Mouse (Mus musculus): ENCODE data around the gene Dlg5. TPM values are rescaled to one million over a fixed set of nuclear protein-coding genes. Genes with fewer than 3 reads are reported as not detected.

Dlg5 gene
- polyA plus RNA-seq, 2 experiments, result 42.6 to 83.5 TPM

DNA sequence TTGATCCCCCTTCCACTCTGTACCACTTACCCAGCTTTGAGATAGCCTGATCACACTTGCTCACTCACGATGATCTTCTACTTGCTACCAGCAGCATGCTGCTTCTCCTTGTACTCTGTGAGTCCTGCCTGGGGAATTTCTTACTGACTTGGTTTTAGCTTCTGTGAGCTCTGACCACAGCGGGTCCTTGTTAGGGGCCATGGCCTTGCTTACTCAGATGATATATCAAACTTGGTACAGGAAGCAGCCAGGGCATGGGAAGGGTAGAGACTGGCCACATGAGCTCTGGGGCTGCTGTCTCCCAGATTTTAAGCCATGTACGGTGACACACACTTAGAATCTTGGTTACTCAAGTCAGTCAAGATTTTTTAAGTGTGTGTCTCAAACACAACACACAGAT, 156.5 kb downstream of the Dlg5 start:
- no peak overlapping the region for H3K4me3 ChIP-seq (replicated peaks; ENCODE audit: low read length)
- H3K9me3 ChIP-seq (ENCODE audit: control insufficient read depth, low read length), result no peaks in the 10 kb centered on the region
- no peaks in the 10 kb centered on the region for H3K36me3 ChIP-seq (ENCODE audit: control insufficient read depth, insufficient read depth, low read length)
- no peak overlapping the region for H3K4me2 ChIP-seq (replicated peaks; ENCODE audit: low read depth, low read length, severe bottlenecking)
- ATAC-seq (ENCODE audit: low FRiP score, low read depth) (no peak), DNase-seq (ENCODE audit: low spot score) (no peak)
- no peak for TF ChIP-seq POLR2A (IDR thresholded peaks at IDR 0.05; ENCODE audit: borderline replicate concordance, extremely low read depth, insufficient read depth, insufficient read length)
- H3K27ac ChIP-seq (replicated peaks; ENCODE audit: low read depth, low read length), result no peak overlapping the region
- H3K9ac ChIP-seq (ENCODE audit: low read depth, low read length, severe bottlenecking), result no peak overlapping the region
- WGBS, result 85% methylated on average over 3 of the region's 3 CpGs
- H3K4me1 ChIP-seq (ENCODE audit: control insufficient read depth, insufficient read depth, low read length), result no peaks in the 10 kb centered on the region
- H3K27me3 ChIP-seq (ENCODE audit: control insufficient read depth, insufficient read depth, low read length), result no peaks in the 10 kb centered on the region

DNA sequence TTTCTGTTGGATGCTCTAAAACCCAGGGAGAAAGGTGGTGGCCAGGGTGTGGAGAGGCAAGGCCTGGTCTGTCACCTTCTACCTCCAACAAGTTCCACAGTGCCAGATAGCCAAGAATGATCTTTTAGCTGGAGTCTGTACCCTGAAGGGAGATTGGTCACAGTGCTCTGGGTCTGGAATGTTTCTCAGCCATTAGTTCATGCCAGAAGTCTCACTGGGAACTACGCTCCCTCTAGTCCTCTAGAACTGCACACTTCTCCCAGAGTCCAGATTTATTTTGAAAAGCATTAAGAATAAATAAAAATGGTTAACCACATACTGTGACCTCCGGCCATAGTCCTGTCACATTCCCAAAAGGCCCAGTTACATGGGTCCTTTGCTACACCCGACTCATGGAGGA, 158.3 kb downstream of the Dlg5 start:
- no peak overlapping the region for H3K27ac ChIP-seq (replicated peaks; ENCODE audit: low read depth, low read length)
- H3K4me1 ChIP-seq (ENCODE audit: control insufficient read depth, insufficient read depth, low read length), result no peaks in the 10 kb centered on the region
- H3K9ac ChIP-seq (ENCODE audit: low read depth, low read length, severe bottlenecking), result no peak overlapping the region
- no peaks in the 10 kb centered on the region for H3K9me3 ChIP-seq (ENCODE audit: control insufficient read depth, low read length)
- no peaks in the 10 kb centered on the region for H3K27me3 ChIP-seq (ENCODE audit: control insufficient read depth, insufficient read depth, low read length)
- no peak for TF ChIP-seq POLR2A (IDR thresholded peaks at IDR 0.05; ENCODE audit: borderline replicate concordance, extremely low read depth, insufficient read depth, insufficient read length)
- WGBS, result 88% methylated on average over 3 of the region's 3 CpGs
- no peak overlapping the region for H3K4me2 ChIP-seq (replicated peaks; ENCODE audit: low read depth, low read length, severe bottlenecking)
- DNase-seq (ENCODE audit: low spot score) (no peak), ATAC-seq (ENCODE audit: low FRiP score, low read depth) (no peak)
- H3K36me3 ChIP-seq (ENCODE audit: control insufficient read depth, insufficient read depth, low read length), result no peaks in the 10 kb centered on the region
- H3K4me3 ChIP-seq (replicated peaks; ENCODE audit: low read length), result no peak overlapping the region

DNA sequence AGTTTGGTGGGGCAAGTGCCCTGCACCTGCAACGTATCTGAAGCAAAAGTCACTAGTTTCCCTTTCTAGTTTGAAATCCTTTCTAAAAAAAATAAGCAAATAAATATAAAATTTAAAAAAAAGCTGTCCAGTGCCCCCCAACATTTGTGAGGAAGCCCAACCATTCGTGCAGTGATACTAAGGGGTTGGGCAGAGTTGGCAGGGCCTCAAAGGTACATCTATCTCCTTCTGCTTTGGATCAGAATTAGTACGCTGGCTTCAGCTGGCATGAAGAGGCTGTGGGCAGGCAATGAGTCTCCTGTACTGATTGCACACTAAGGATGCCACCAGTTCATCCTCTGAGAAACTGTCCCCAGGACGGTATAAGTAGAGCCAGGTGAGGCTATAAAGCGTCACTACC, 159.2 kb downstream of the Dlg5 start:
- Histone ChIP-seq H3K4me1 (ENCODE audit: control insufficient read depth, insufficient read depth, low read length) (peaks cover 3% of the 10 kb centered on the region; the same call in 1 of the 2 replicates), H3K9me3 (ENCODE audit: control insufficient read depth, low read length) (no peaks in the 10 kb centered on the region), H3K4me2 (replicated peaks; ENCODE audit: low read depth, low read length, severe bottlenecking) (no peak overlapping the region), H3K27ac (replicated peaks; ENCODE audit: low read depth, low read length) (no peak overlapping the region), H3K4me3 (replicated peaks; ENCODE audit: low read length) (no peak overlapping the region), H3K27me3 (ENCODE audit: control insufficient read depth, insufficient read depth, low read length) (no peaks in the 10 kb centered on the region), H3K36me3 (ENCODE audit: control insufficient read depth, insufficient read depth, low read length) (no peaks in the 10 kb centered on the region), H3K9ac (ENCODE audit: low read depth, low read length, severe bottlenecking) (no peak overlapping the region)
- DNase-seq (ENCODE audit: low spot score), result peak; percentile 7
- no peak for TF ChIP-seq POLR2A (IDR thresholded peaks at IDR 0.05; ENCODE audit: borderline replicate concordance, extremely low read depth, insufficient read depth, insufficient read length)
- WGBS, result 56% methylated on average over 5 of the region's 5 CpGs
- no peak for ATAC-seq (ENCODE audit: low FRiP score, low read depth)

Small RNA genes lying within 50 kb of the gene (microRNA-seq; reads per million reads assigned to microRNA genes)
- gene Mir7210, result not detected

Other genes with a start within 250 kb of the Dlg5 start
- 5.4 and 6.5 TPM in 2 replicates for gene Kcnma1, start 231.4 kb downstream of the Dlg5 start, polyA plus RNA-seq (2012; rRNA removed)
- 5.5 and 8.5 TPM in 2 replicates for gene Kcnma1, start 231.4 kb downstream of the Dlg5 start, polyA plus RNA-seq (2014; fragmentation: Nextera tagmentation; extraction: Ambion mirVana)
- gene E330034G19Rik, start 47.3 kb upstream of the Dlg5 start, polyA plus RNA-seq (2012; rRNA removed), result not detected in 2 replicates
- not detected in 2 replicates for gene E330034G19Rik, start 47.3 kb upstream of the Dlg5 start, polyA plus RNA-seq (2014; fragmentation: Nextera tagmentation; extraction: Ambion mirVana)
- gene Polr3a, start 241.1 kb upstream of the Dlg5 start, polyA plus RNA-seq (2012; rRNA removed), result 13.5 and 14.7 TPM in 2 replicates
- gene Polr3a, start 241.1 kb upstream of the Dlg5 start, polyA plus RNA-seq (2014; fragmentation: Nextera tagmentation; extraction: Ambion mirVana), result 16.2 and 16.9 TPM in 2 replicates
- 2,427 and 4,774 TPM in 2 replicates for gene Rps24, start 241.2 kb upstream of the Dlg5 start, polyA plus RNA-seq (2012; rRNA removed)
- gene Rps24, start 241.2 kb upstream of the Dlg5 start, polyA plus RNA-seq (2014; fragmentation: Nextera tagmentation; extraction: Ambion mirVana), result 1,281 and 1,338 TPM in 2 replicates

Data from limb, embryonic 14.5 days (tissue).